Mouse (Mus musculus) forebrain, embryonic 14.5 days (tissue): ENCODE data around the gene Nadk. TPM values are rescaled to one million over a fixed set of nuclear protein-coding genes. Genes with fewer than 3 reads are reported as not detected.

Experiments used
- ATAC-seq: fragments of 200-750 bp; cut with Nextera tagmentation; 2 replicates; pipeline ENCODE4 v1.8.0; 2017; ENCODE audit warnings: mild to moderate bottlenecking, moderate library complexity
- DNase-seq: peaks from one replicate; pipeline ENCODE4 v3.0.0-alpha.2; 2015; ENCODE audit warnings: low spot score
- H3K27ac ChIP-seq: fragments of 300-500 bp; sonication (generic); 2 replicates; pipeline ENCODE4 v1.5.1; 2014; ENCODE audit warnings: low read depth, mild to moderate bottlenecking, control low read depth, low read length, moderate library complexity
- H3K27me3 ChIP-seq: fragments of 300-500 bp; sonication (generic); replicated peaks from 2 replicates; pipeline ENCODE4 v1.6.1; 2014; ENCODE audit warnings: low read length, control low read depth, mixed read lengths; ENCODE audit not compliant: control insufficient read depth, insufficient read depth
- H3K36me3 ChIP-seq: fragments of 300-500 bp; sonication (generic); 2 replicates; pipeline ENCODE4 v1.6.1; 2014; ENCODE audit warnings: low read length, control low read depth; ENCODE audit not compliant: control insufficient read depth, insufficient read depth
- H3K4me1 ChIP-seq: fragments of 300-500 bp; sonication (generic); 2 replicates; pipeline ENCODE4 v1.6.1; 2014; ENCODE audit warnings: antibody characterized with exemption, low read length, control low read depth; ENCODE audit not compliant: control insufficient read depth, insufficient read depth
- H3K4me2 ChIP-seq: fragments of 300-500 bp; sonication (generic); 2 replicates; pipeline ENCODE4 v1.6.1; 2014; ENCODE audit warnings: mild to moderate bottlenecking, control low read depth, low read length
- H3K4me3 ChIP-seq: fragments of 300-500 bp; sonication (generic); 2 replicates; pipeline ENCODE4 v1.5.1; 2014; ENCODE audit warnings: low read depth, low read length, control low read depth
- H3K9ac ChIP-seq: fragments of 300-500 bp; sonication (generic); 2 replicates; pipeline ENCODE4 v1.6.1; 2014; ENCODE audit warnings: mild to moderate bottlenecking, low read length, control low read depth, moderate library complexity
- H3K9me3 ChIP-seq: fragments of 300-500 bp; sonication (generic); replicated peaks from 2 replicates; pipeline ENCODE4 v1.6.1; 2016; ENCODE audit warnings: low read length, control low read depth, mixed read lengths; ENCODE audit not compliant: control insufficient read depth
- WGBS: fragments of 180-500 bp; shearing (Covaris S2); extraction: QIAGEN DNeasy Blood & Tissue Kit; methylation state at CpG from one replicate; pipeline ENCODE4 v1.1.7; 2014; 5-methylcytosine and 5-hydroxymethylcytosine counted together
- polyA plus RNA-seq: library from polyadenylated mRNA; unstranded; fragments of >200 nt; fragmentation: Nextera tagmentation; extraction: Ambion mirVana; gene quantifications from 2 replicates; pipeline ENCODE4 v1.2.1, GENCODE M21; 2014

Nadk gene
- polyA plus RNA-seq: 106 and 120 TPM in 2 replicates

DNA sequence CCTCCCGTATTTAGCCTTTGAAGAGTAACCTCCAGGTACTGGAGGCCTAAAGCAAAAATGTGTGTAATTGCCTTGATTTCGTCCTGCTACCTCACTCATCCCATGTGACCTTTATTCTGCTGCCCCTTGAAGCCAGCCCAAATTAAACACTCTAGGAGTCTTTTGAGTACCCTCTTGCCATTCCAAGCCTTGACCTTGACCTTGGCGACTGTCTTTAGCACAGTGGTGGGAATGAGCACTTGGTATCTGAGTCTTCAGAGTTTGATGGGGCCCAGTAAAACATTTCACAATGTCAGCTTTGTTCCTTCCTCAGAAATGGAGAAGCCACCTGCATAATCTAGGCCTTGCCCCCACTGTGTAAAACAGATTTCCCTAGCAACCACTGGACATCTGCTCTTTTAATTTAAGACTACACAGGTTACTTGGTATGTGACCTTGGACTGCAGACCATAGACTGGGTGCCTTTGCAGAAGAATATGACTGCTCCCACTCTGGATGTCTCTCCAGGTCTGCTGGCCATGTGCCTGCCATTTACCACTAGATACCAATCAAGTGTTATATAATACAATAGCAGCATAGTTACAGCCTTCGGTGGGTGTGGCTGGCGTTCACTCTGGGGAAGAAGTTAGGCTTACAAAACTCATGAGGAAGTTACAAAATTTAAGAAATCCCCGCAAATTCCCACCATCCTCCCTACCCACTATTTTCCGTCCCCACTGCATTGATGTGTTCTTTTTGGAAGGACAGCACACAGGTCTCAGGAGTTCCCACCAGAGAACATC, at the start of gene Nadk:
TSS of gene Nadk (plus strand) at position 718 of the 782 bp plus-strand sequence.
- no peak for ATAC-seq
- H3K27me3 ChIP-seq: no peaks in the 10 kb centered on the region
- H3K4me2 ChIP-seq: peak within 1 kb of the TSS; percentile 87
- peaks cover 18% of the 10 kb centered on the region for H3K4me1 ChIP-seq
- WGBS: 72% methylated on average over 7 of the region's 7 CpGs
- H3K36me3 ChIP-seq: peaks cover 41% of the 10 kb centered on the region
- no peak for DNase-seq
- H3K9ac ChIP-seq: peak within 1 kb of the TSS; percentile 33; the same call in 1 of the 2 replicates
- H3K27ac ChIP-seq: peak within 1 kb of the TSS; percentile 90
- peak within 1 kb of the TSS; percentile 82 for H3K4me3 ChIP-seq
- H3K9me3 ChIP-seq: no peaks in the 10 kb centered on the region

DNA sequence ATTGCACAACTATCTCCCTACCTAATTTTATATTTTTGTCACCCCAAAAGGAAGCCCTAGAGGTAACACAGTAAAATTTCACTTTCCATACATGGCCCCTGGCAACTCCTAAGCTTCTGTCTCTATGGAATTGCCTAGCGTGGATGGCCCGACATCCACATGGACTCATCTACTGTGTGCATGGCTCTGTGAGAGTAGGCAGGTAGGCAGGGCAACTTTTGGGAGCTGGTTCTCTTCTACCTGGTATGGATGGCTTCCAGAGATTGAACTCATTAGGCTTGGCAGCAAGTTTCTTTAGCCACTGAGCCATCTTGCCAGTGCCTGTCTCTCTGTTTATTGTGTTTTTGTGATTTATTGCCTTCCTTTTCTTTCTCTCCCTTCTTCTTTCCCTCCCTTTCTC, 47.4 kb upstream of the Nadk start:
- Histone ChIP-seq H3K9ac (no peak overlapping the region), H3K36me3 (peaks cover 8% of the 10 kb centered on the region), H3K4me1 (no peaks in the 10 kb centered on the region; the same call in 1 of the 2 replicates), H3K9me3 (no peaks in the 10 kb centered on the region), H3K27me3 (no peaks in the 10 kb centered on the region), H3K27ac (no peak overlapping the region), H3K4me2 (no peak overlapping the region), H3K4me3 (no peak overlapping the region)
- ATAC-seq (no peak), DNase-seq (no peak)
- 95% methylated on average over 2 of the region's 2 CpGs for WGBS

DNA sequence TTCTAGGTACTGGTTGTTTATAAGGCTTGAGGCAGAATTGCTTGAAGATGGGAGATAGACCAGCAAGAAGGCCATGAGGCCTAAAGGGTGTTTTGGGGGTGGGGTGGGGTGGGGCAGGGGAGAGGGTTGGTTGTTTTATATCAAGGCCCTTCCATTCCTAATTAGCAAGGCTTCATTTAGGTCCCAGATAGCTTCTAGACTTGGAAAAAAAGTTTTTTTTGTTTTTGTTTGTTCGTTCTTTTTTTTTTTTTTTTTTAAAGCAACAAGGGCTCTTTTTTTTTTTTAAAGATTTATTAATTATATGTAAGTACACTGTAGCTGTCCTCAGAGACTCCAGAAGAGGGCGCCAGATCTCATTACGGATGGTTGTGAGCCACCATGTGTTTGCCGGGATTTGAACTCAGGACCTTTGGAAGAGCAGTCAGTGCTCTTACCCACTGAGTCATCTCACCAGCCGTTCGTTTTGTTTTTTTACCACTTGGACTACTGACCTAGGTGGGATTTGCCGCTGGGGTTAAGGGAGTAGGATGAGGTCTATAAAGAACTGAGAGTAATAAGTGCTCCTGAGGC, 44.1 kb upstream of the Nadk start:
- H3K27me3 ChIP-seq: no peaks in the 10 kb centered on the region
- no peak overlapping the region for H3K4me2 ChIP-seq
- ATAC-seq (no peak), DNase-seq (no peak)
- 90% methylated on average over 7 of the region's 7 CpGs for WGBS
- H3K9ac ChIP-seq: no peak overlapping the region
- no peaks in the 10 kb centered on the region for H3K9me3 ChIP-seq
- no peak overlapping the region for H3K4me3 ChIP-seq
- no peaks in the 10 kb centered on the region for H3K4me1 ChIP-seq
- H3K36me3 ChIP-seq: peaks cover 15% of the 10 kb centered on the region
- no peak overlapping the region for H3K27ac ChIP-seq

DNA sequence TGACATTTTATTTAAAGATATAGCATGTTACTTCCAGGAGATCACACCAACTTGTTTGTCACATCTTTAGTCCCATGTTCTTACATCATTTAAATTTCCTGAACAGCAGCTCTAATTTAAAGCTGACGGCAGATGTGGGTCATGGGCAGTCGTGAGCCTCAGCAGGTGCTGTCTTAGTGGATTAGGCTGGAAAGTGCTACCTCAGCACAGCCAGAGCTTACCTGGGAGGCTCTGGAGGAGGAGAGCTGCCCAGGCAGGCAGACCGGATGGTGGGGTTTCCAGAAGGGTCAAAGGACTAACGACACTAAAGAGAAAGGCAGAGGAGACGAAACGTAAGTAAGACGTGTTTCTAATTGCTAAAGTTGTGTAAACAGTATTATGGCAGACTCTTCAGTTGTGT, 39.9 kb upstream of the Nadk start:
- no peak overlapping the region for H3K9ac ChIP-seq
- DNase-seq: no peak
- no peak overlapping the region for H3K4me3 ChIP-seq
- H3K36me3 ChIP-seq: peaks cover 25% of the 10 kb centered on the region
- WGBS: 79% methylated on average over 7 of the region's 7 CpGs
- no peak for ATAC-seq
- no peak overlapping the region for H3K27ac ChIP-seq
- no peaks in the 10 kb centered on the region for H3K9me3 ChIP-seq
- H3K4me2 ChIP-seq: no peak overlapping the region
- no peaks in the 10 kb centered on the region for H3K4me1 ChIP-seq
- no peaks in the 10 kb centered on the region for H3K27me3 ChIP-seq

DNA sequence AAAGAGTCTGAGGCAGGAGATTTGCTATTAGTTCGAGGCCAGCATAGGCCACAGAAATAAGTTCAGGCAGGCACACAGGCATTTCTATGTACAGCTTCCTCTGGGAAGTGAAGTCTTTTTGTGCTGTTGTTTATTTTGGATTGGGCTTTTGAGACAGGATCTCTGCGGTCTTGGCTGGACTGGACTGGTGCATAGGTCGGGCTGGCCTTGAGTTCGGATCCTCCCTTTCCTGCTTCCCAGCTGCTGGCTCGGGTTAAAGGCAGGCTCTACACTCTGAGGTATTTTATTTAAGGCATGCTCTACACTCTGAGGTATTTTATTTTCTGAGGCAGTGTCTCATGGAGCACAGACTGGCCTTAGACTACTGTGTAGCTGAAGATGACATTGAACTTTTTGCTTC, 36.4 kb upstream of the Nadk start:
- WGBS: 94% methylated on average over 5 of the region's 5 CpGs
- ATAC-seq (no peak), DNase-seq (no peak)
- no peak overlapping the region for H3K4me3 ChIP-seq
- no peak overlapping the region for H3K9ac ChIP-seq
- no peaks in the 10 kb centered on the region for H3K4me1 ChIP-seq
- no peak overlapping the region for H3K4me2 ChIP-seq
- H3K27ac ChIP-seq: no peak overlapping the region
- H3K27me3 ChIP-seq: no peaks in the 10 kb centered on the region
- H3K36me3 ChIP-seq: peaks cover 53% of the 10 kb centered on the region
- H3K9me3 ChIP-seq: no peaks in the 10 kb centered on the region

DNA sequence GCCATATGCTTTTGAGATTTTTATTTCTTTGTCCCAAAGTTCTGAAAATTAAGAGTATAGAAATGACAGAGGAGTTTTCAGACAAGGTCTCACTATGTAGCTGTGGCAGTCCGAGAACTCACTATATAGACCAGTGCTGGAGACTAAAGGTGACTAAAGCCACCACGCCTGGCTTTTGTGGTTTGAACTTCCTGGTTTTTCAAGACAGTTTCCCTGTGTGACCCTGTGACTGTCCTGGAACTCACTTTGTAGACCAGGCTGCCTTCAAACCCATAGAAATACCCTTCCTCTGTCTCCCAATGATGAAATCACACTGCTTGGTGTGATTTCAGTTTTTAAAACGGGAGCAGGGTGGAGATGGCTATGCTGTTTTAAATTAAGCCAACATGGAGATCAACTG, 32.9 kb upstream of the Nadk start:
- H3K4me2 ChIP-seq: no peak overlapping the region
- H3K27me3 ChIP-seq: no peaks in the 10 kb centered on the region
- peaks cover 68% of the 10 kb centered on the region for H3K36me3 ChIP-seq
- ATAC-seq (no peak), DNase-seq (no peak)
- no peak overlapping the region for H3K9ac ChIP-seq
- H3K4me3 ChIP-seq: no peak overlapping the region
- 92% methylated on average over 3 of the region's 3 CpGs for WGBS
- no peak overlapping the region for H3K27ac ChIP-seq
- no peaks in the 10 kb centered on the region for H3K9me3 ChIP-seq
- no peaks in the 10 kb centered on the region for H3K4me1 ChIP-seq

DNA sequence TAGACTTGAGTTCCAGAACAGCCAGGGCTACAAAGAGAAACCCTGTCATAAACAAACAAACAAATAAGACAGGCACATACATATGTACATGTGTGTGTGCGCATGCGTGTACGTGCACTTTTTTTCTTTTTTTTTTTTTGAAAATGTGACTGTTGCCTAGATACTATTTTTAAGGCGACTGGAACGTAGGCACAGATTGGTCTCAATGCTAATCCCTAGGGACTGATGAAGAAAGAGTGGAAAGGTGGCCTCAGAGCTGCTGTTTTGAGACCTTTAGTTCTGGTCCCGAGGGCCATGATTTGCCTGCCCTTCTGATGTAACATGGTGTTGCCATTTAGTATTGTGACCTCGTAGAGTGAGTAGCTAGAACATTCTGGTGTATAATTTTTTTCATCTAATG, 12.2 kb upstream of the Nadk start:
- Histone ChIP-seq H3K4me1 (no peaks in the 10 kb centered on the region), H3K36me3 (peaks cover 81% of the 10 kb centered on the region), H3K9ac (no peak overlapping the region), H3K4me3 (no peak overlapping the region), H3K27me3 (no peaks in the 10 kb centered on the region), H3K9me3 (no peaks in the 10 kb centered on the region), H3K27ac (no peak overlapping the region), H3K4me2 (no peak overlapping the region)
- WGBS: 92% methylated on average over 7 of the region's 7 CpGs
- DNase-seq (no peak), ATAC-seq (no peak)

DNA sequence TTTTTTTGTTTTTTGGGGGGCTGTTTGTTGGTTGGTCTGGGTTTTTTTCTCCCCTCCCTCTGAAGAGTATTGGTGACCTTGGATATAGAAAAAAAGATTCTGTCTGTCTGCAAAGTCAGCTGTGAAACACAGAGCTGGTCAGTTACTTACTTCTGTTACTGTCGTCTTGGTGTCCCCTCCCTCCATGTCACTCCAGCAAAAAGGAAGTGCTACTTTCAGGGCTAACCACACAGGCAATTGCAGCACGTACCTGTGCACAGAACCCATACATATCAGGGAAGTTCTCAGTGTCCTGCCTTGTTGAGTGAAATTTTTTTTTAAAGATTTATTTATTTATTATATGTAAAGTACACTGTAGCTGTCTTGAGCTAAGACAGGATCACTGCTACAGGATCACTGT, 11.7 kb upstream of the Nadk start:
- no peak for DNase-seq
- Histone ChIP-seq H3K4me2 (no peak overlapping the region), H3K36me3 (peaks cover 82% of the 10 kb centered on the region), H3K27ac (no peak overlapping the region), H3K4me3 (no peak overlapping the region), H3K9me3 (no peaks in the 10 kb centered on the region), H3K4me1 (no peaks in the 10 kb centered on the region), H3K27me3 (no peaks in the 10 kb centered on the region), H3K9ac (no peak overlapping the region)
- ATAC-seq: no peak
- 86% methylated on average over 2 of the region's 2 CpGs for WGBS

DNA sequence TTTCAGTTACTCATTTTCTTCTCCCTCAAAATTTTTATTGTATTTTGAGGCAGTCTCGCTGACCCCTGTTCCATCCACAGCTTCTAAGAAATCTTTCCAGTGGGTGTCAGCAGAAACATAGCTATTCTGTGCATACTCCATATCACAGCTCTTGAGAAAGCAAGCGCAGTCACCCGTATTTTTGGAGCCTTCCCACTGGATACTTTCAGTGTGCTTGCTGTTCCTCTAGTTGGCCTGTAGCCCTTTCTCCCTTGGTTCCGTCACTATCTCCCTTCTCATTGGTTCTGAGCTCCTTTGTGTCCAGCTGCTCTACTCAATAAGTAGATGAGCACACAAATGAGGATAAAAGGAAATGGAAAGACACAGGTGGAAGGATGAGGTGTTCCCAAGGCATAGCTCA, 11.1 kb upstream of the Nadk start:
- H3K9ac ChIP-seq: no peak overlapping the region
- no peaks in the 10 kb centered on the region for H3K4me1 ChIP-seq
- no peaks in the 10 kb centered on the region for H3K9me3 ChIP-seq
- ATAC-seq: no peak
- no peak for DNase-seq
- peaks cover 82% of the 10 kb centered on the region for H3K36me3 ChIP-seq
- H3K27me3 ChIP-seq: no peaks in the 10 kb centered on the region
- H3K4me2 ChIP-seq: no peak overlapping the region
- H3K4me3 ChIP-seq: no peak overlapping the region
- H3K27ac ChIP-seq: no peak overlapping the region
- 94% methylated on average over 4 of the region's 4 CpGs for WGBS
